Mouse (Mus musculus) thymus, adult 2 months (tissue): ENCODE results near the gene Syt17. TPM values are rescaled to one million over a fixed set of nuclear protein-coding genes. Genes with fewer than 3 reads are reported as not detected.
A peak's percentile ranks its signal among the peaks of the same experiment; 100 is the strongest.

ENCODE experiments used
- DNase-seq: peaks from one replicate; pipeline ENCODE4 v3.0.0; 2021
- H3K27ac ChIP-seq: fragments of 200-500 bp; 2 replicates; pipeline ENCODE4 v1.5.1; 2012; ENCODE audit warnings: low read length, control low read depth; ENCODE audit not compliant: control insufficient read depth, insufficient read depth
- H3K27me3 ChIP-seq: fragments of 200-500 bp; 2 replicates; pipeline ENCODE4 v1.6.1; 2012; ENCODE audit warnings: mild to moderate bottlenecking, low read length, moderate library complexity, mixed read lengths; ENCODE audit not compliant: control insufficient read depth, insufficient read depth
- H3K36me3 ChIP-seq: fragments of 200-500 bp; 2 replicates; pipeline ENCODE4 v1.6.1; 2012; ENCODE audit warnings: mild to moderate bottlenecking, low read length, moderate library complexity; ENCODE audit not compliant: control insufficient read depth, insufficient read depth
- H3K4me1 ChIP-seq: fragments of 200-500 bp; replicated peaks from 2 replicates; pipeline ENCODE4 v1.6.1; 2012; ENCODE audit warnings: low read length; ENCODE audit not compliant: control insufficient read depth, insufficient read depth
- H3K4me3 ChIP-seq: fragments of 200-500 bp; 2 replicates; pipeline ENCODE4 v1.5.1; 2012; ENCODE audit warnings: mild to moderate bottlenecking, low read length, control low read depth, moderate library complexity; ENCODE audit not compliant: control insufficient read depth, insufficient read depth
- CTCF ChIP-seq: fragments of 200-500 bp; IDR thresholded peaks from 2 replicates; pipeline ENCODE4 v1.5.1; 2012; ENCODE audit warnings: mild to moderate bottlenecking, control low read depth, low read length, moderate library complexity, borderline replicate concordance; ENCODE audit not compliant: control insufficient read depth, poor library complexity, insufficient read depth; ENCODE audit errors: extremely low read depth
- POLR2A ChIP-seq: fragments of 200-500 bp; IDR thresholded peaks from 2 replicates; pipeline ENCODE4 v1.6.1; 2012; ENCODE audit warnings: mild to moderate bottlenecking, low read length, control low read depth, moderate library complexity; ENCODE audit not compliant: control insufficient read depth, poor library complexity, insufficient read depth; ENCODE audit errors: extremely low read depth
- WGBS: fragments of 180-500 bp; shearing (Covaris S2); methylation state at CpG from one replicate; pipeline ENCODE4 v1.1.7; 2018; 5-methylcytosine and 5-hydroxymethylcytosine counted together
- polyA plus RNA-seq: library from polyadenylated mRNA; depleted of rRNA; stranded (reverse); fragments of >200 nt; gene quantifications from 2 replicates; pipeline ENCODE4 v1.2.3, GENCODE M21; 2012

Gene Syt17
- polyA plus RNA-seq, 1 experiment = 0.57 TPM

DNA sequence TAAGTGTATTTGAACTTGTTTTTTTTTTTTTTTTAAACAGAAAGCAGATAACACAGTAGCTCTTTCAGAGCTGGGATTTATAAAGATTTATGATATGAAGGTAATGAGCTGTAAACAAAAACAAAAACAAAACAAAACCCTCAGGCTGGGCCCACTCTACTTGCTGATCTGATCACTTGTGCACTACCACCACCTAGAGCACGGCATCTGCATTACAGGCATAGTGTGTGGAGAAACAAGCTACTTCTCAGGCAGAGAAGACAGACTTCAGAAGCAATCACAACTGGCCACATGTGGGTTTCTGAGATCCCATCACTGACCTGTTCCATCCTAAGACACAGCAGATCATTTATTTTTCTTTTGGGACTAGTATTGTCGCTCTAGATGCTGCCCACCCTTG lies 38.6 kb downstream of the Syt17 start:
- Histone ChIP-seq H3K4me3 (no peak overlapping the region), H3K27me3 (no peaks in the 10 kb centered on the region), H3K36me3 (no peaks in the 10 kb centered on the region), H3K4me1 (no peaks in the 10 kb centered on the region), H3K27ac (no peak overlapping the region)
- WGBS = 41% methylated on average over 2 of the region's 2 CpGs
- TF ChIP-seq POLR2A = no peak
- no peak for TF ChIP-seq CTCF
- peak; percentile 6 for DNase-seq

DNA sequence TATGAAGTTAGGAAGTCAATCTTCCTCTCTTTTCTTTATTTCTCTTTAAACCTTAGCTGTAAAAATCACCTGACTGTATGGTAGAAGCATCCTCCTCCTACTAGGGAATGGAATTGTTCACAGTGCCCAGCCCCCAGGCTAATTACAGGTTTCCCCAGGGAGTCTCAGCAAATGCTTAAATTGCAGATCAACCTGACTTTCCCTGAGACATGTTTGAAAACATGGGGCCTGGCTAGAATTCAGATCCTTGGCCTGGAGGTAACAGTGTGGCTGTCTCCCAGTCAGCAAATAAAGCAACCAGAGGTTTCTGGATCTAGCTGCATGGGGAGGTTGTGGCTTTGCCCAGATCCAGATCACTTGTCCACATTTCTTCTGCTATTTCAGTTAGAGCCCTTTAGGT lies 42.8 kb downstream of the Syt17 start:
- H3K4me3 ChIP-seq = no peak overlapping the region

GRCm38 (mm10) chr7:118402576-118403022 lies 45.4 kb downstream of the Syt17 start:
- 86% methylated on average over 3 of the region's 3 CpGs for WGBS
- no peak overlapping the region for H3K4me3 ChIP-seq
- DNase-seq = no peak

More for the DNA sequence above, 42.8 kb downstream of the Syt17 start:
- no peaks in the 10 kb centered on the region for H3K27me3 ChIP-seq
- no peak for DNase-seq
- no peak overlapping the region for H3K27ac ChIP-seq
- no peaks in the 10 kb centered on the region for H3K4me1 ChIP-seq
- H3K36me3 ChIP-seq = no peaks in the 10 kb centered on the region
- TF ChIP-seq POLR2A (no peak), CTCF (no peak)

DNA sequence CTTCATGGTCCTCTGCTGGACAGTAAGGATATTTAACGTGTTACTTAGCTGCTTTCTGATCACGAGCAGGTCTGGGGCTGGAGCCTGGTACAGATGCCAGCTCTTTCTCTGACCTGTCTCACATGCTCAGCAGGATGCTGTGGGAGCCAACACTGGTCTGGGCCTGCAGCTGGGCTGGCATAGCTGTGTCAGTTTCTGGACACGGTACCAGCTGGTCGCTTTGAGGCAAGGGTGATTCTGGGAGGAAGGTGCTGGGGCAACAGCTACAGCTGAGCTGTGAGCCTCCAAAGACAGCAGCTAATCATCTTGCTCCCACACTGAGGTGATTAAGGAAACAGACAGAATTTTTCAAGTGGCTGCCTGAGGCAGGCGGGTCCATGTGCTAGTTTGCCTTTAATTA lies 46.1 kb downstream of the Syt17 start:
- Histone ChIP-seq H3K4me1 (no peaks in the 10 kb centered on the region), H3K27me3 (no peaks in the 10 kb centered on the region), H3K4me3 (no peak overlapping the region), H3K27ac (no peak overlapping the region), H3K36me3 (no peaks in the 10 kb centered on the region)
- no peak for TF ChIP-seq POLR2A
- TF ChIP-seq CTCF = no peak
- DNase-seq = no peak
- 81% methylated on average over 5 of the region's 5 CpGs for WGBS

More at GRCm38 (mm10) chr7:118402576-118403022, 45.4 kb downstream of the Syt17 start:
- no peak for TF ChIP-seq POLR2A
- TF ChIP-seq CTCF = no peak
- no peaks in the 10 kb centered on the region for H3K27me3 ChIP-seq
- H3K36me3 ChIP-seq = no peaks in the 10 kb centered on the region
- H3K27ac ChIP-seq = no peak overlapping the region
- no peaks in the 10 kb centered on the region for H3K4me1 ChIP-seq

DNA sequence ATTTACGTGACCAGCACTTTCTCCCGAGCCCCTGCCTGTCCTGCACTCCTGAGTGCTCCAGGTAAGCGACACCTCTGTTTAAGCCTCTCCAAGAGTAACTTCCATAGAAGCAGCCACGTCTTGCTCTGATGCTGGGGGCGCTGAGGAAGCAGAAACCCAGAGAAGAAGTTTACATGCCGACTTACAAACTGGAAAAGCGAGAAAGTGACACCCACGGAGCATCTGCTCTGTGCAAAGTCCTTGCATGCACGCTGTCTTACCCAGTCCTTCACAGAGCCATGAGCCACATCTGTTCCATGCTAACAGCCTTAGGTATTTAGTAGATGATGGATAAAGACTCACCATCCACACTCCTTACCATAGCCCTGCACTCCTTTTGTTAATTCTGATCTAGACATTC lies 48.3 kb downstream of the Syt17 start:
- Histone ChIP-seq H3K27ac (no peak overlapping the region), H3K4me1 (no peaks in the 10 kb centered on the region), H3K36me3 (no peaks in the 10 kb centered on the region), H3K4me3 (no peak overlapping the region), H3K27me3 (no peaks in the 10 kb centered on the region)
- no peak for DNase-seq
- WGBS = 91% methylated on average over 9 of the region's 9 CpGs
- TF ChIP-seq CTCF (no peak), POLR2A (no peak)

DNA sequence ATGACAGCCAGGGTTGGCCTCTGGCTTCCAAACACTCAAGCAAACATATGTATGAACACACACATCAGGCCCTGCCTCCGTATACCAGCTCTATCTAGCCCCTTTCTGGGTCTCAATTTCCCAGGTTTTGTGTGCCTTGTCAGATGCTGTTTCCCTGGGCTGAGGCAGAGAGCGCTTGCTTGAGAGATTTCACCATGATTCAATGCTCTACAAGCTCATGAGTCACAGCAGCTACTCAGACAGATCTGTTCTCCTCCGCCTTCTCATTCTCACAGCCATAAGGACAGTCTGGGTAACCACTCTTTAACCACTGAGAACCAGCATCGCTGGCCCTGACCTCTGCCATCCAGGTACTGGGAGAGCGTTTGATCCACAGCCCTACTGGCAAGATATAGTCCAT lies 57.3 kb downstream of the Syt17 start:
- no peaks in the 10 kb centered on the region for H3K36me3 ChIP-seq
- no peak for TF ChIP-seq POLR2A
- TF ChIP-seq CTCF = no peak
- H3K4me1 ChIP-seq = no peaks in the 10 kb centered on the region
- DNase-seq = no peak
- 89% methylated on average over 5 of the region's 5 CpGs for WGBS
- H3K27ac ChIP-seq = no peak overlapping the region
- H3K27me3 ChIP-seq = no peaks in the 10 kb centered on the region
- H3K4me3 ChIP-seq = no peak overlapping the region

DNA sequence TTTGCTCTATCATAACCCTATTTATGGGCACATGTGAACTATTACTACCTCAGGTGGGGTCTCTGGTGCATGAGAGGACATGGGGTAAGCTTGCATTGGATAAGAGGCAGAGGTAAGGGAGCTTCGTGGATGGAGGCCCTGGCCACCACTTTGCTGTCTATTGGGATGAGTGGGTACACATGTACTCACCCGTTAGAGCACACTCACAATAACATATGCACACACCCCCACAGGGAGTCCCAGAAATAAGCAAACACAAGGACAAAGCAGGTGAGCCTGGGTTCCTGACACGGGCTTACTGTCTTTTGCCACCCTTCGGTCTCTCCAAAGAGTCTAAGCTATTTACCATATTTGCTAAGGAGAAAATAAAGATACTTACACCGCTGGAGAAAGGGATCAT lies 67.0 kb downstream of the Syt17 start:
- Histone ChIP-seq H3K27me3 (no peaks in the 10 kb centered on the region), H3K4me3 (no peak overlapping the region), H3K36me3 (no peaks in the 10 kb centered on the region), H3K4me1 (no peaks in the 10 kb centered on the region), H3K27ac (no peak overlapping the region)
- no peak for DNase-seq
- TF ChIP-seq CTCF (no peak), POLR2A (no peak)
- 91% methylated on average over 5 of the region's 5 CpGs for WGBS
